Mouse (Mus musculus): Measurements from ENCODE around the gene Bves. TPM values are rescaled to one million over a fixed set of nuclear protein-coding genes. Genes with fewer than 3 reads are reported as not detected.

Gene Bves
- total and polyA plus RNA-seq, 3 experiments = 0.05 TPM; not detected in 2

DNA sequence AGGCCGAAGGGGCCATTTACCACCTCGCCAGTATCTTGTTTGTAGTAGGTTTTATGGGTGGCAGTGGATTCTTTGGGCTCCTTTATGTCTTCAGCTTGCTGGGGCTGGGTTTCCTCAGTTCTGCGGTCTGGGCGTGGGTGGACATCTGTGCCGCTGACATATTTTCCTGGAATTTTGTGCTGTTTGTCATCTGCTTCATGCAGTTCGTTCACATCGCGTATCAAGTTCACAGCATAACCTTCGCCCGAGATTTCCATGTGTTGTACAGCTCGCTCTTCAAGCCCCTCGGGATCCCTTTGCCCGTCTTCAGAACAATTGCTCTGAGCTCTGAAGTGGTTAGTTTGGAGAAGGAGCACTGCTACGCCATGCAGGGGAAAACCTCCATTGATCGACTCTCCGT lies 20.7 kb upstream of the Bves start:
- TF ChIP-seq TAL1 (conservative IDR thresholded peaks at IDR 0.05; ENCODE audit: low read depth, low read length) (no peak), POLR2AphosphoS5 (IDR thresholded peaks at IDR 0.05; ENCODE audit: insufficient replicate concordance, low read depth, low read length) (no peak), GATA2 (IDR thresholded peaks at IDR 0.05; ENCODE audit: borderline replicate concordance, low read depth, low read length) (no peak), CTCF (IDR thresholded peaks at IDR 0.05; ENCODE audit: low read depth, low read length) (no peak)
- H3K36me3 ChIP-seq (replicated peaks) = no peaks in the 10 kb centered on the region
- no peak for DNase-seq (ENCODE audit: low spot score)
- H3K4me3 ChIP-seq (ENCODE audit: low read depth, low read length) = no peak overlapping the region
- no peaks in the 10 kb centered on the region for H3K27me3 ChIP-seq (ENCODE audit: insufficient read depth, low read length)
- ATAC-seq (ENCODE audit: extremely low read depth, insufficient number of reproducible peaks, low FRiP score, poor library complexity, severe bottlenecking) = no peak
- H3K9me3 ChIP-seq (replicated peaks) = 0 out of 2 replicates have a peak, but pooled peaks cover 1% of the 10 kb centered on the region
- no peaks in the 10 kb centered on the region for H3K4me1 ChIP-seq (ENCODE audit: insufficient read depth, low read depth, low read length)

DNA sequence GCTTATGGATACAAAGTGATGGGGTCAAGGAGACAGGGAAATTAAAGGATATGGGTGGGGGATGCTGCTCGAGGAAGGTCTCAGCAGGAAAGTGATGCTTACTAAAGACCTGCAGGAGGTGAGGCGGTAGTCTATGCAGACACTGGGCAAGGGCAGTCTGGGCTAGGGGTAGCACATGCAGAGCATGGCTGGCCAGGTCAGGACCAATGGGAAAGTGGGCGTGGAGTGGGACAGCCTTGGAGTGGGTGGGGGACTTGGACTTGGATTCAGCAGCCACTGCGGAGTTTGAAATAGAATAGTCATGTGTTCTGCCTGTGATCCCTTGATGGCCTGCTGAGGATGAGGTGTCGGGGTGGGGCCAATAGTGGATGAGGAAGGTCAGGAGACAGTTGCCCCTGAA lies 16.6 kb upstream of the Bves start:
- 0 out of 2 replicates have a peak, but pooled peaks cover 1% of the 10 kb centered on the region for H3K9me3 ChIP-seq (replicated peaks)
- TF ChIP-seq CTCF (IDR thresholded peaks at IDR 0.05; ENCODE audit: low read depth, low read length) (no peak), POLR2AphosphoS5 (IDR thresholded peaks at IDR 0.05; ENCODE audit: insufficient replicate concordance, low read depth, low read length) (no peak), TAL1 (conservative IDR thresholded peaks at IDR 0.05; ENCODE audit: low read depth, low read length) (no peak), GATA2 (IDR thresholded peaks at IDR 0.05; ENCODE audit: borderline replicate concordance, low read depth, low read length) (no peak), GATA1 (IDR thresholded peaks at IDR 0.05; ENCODE audit: borderline replicate concordance, low read length) (no peak)
- H3K4me3 ChIP-seq (ENCODE audit: low read depth, low read length) = no peak overlapping the region
- H3K27me3 ChIP-seq (ENCODE audit: insufficient read depth, low read length) = no peaks in the 10 kb centered on the region
- DNase-seq (ENCODE audit: low spot score) (no peak), ATAC-seq (ENCODE audit: extremely low read depth, insufficient number of reproducible peaks, low FRiP score, poor library complexity, severe bottlenecking) (no peak)
- H3K36me3 ChIP-seq (replicated peaks) = no peaks in the 10 kb centered on the region
- H3K4me1 ChIP-seq (ENCODE audit: insufficient read depth, low read depth, low read length) = no peaks in the 10 kb centered on the region

DNA sequence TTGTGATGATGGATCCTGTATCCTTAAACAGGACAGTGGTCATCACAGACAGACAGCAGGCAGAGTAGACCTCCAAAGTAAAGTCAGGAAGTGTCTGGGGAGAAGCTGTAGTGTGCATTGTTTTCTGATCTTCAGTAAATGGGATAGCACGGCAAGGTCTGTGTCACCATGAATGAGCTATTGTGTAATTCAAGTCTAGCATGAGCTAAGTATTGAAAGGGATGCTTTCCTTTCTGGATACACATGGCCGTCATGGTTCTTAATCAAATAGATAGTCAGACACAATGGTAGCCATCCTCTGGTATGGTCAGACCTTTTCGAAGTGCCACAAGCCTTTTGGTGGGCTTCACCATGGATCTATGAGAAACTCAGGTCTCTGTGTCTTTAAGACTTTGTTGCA lies 15.3 kb upstream of the Bves start:
- ATAC-seq (ENCODE audit: extremely low read depth, insufficient number of reproducible peaks, low FRiP score, poor library complexity, severe bottlenecking) = no peak
- DNase-seq (ENCODE audit: low spot score) = no peak
- TF ChIP-seq POLR2AphosphoS5 (IDR thresholded peaks at IDR 0.05; ENCODE audit: insufficient replicate concordance, low read depth, low read length) (no peak), GATA2 (IDR thresholded peaks at IDR 0.05; ENCODE audit: borderline replicate concordance, low read depth, low read length) (no peak), GATA1 (IDR thresholded peaks at IDR 0.05; ENCODE audit: borderline replicate concordance, low read length) (no peak), CTCF (IDR thresholded peaks at IDR 0.05; ENCODE audit: low read depth, low read length) (no peak), TAL1 (conservative IDR thresholded peaks at IDR 0.05; ENCODE audit: low read depth, low read length) (no peak)
- no peaks in the 10 kb centered on the region for H3K36me3 ChIP-seq (replicated peaks)
- 0 out of 2 replicates have a peak, but pooled peaks cover 1% of the 10 kb centered on the region for H3K9me3 ChIP-seq (replicated peaks)
- H3K27me3 ChIP-seq (ENCODE audit: insufficient read depth, low read length) = no peaks in the 10 kb centered on the region
- H3K4me3 ChIP-seq (ENCODE audit: low read depth, low read length) = no peak overlapping the region
- no peaks in the 10 kb centered on the region for H3K4me1 ChIP-seq (ENCODE audit: insufficient read depth, low read depth, low read length)

DNA sequence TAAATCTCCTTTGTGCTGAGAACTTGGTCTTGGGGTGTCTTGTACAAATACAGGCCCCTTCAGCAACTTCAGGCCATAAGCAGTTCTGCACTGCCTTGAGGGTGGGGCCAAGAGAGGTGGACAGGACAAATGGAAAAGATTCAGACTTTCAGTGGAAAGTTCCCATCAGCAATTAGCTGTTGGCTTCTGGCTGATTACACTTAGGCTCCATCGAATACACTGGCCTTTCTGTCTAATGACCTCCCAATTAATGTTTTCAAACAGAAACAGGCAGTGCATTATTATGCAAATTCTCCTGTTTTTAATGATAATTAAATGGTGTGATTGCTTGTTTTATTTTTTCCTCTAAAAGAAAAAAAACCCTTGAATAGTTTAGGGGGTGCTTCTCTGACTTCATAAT lies 11.4 kb upstream of the Bves start:
- H3K27me3 ChIP-seq (ENCODE audit: insufficient read depth, low read length) = no peaks in the 10 kb centered on the region
- no peaks in the 10 kb centered on the region for H3K36me3 ChIP-seq (replicated peaks)
- H3K4me3 ChIP-seq (ENCODE audit: low read depth, low read length) = no peak overlapping the region
- TF ChIP-seq TAL1 (conservative IDR thresholded peaks at IDR 0.05; ENCODE audit: low read depth, low read length) = no peak
- TF ChIP-seq GATA2 (IDR thresholded peaks at IDR 0.05; ENCODE audit: borderline replicate concordance, low read depth, low read length) = no peak
- no peak for TF ChIP-seq POLR2AphosphoS5 (IDR thresholded peaks at IDR 0.05; ENCODE audit: insufficient replicate concordance, low read depth, low read length)
- no peak for TF ChIP-seq CTCF (IDR thresholded peaks at IDR 0.05; ENCODE audit: low read depth, low read length)
- TF ChIP-seq GATA1 (IDR thresholded peaks at IDR 0.05; ENCODE audit: borderline replicate concordance, low read length) = no peak
- DNase-seq (ENCODE audit: low spot score) (no peak), ATAC-seq (ENCODE audit: extremely low read depth, insufficient number of reproducible peaks, low FRiP score, poor library complexity, severe bottlenecking) (no peak)
- no peaks in the 10 kb centered on the region for H3K4me1 ChIP-seq (ENCODE audit: insufficient read depth, low read depth, low read length)
- no peaks in the 10 kb centered on the region for H3K9me3 ChIP-seq (replicated peaks)

DNA sequence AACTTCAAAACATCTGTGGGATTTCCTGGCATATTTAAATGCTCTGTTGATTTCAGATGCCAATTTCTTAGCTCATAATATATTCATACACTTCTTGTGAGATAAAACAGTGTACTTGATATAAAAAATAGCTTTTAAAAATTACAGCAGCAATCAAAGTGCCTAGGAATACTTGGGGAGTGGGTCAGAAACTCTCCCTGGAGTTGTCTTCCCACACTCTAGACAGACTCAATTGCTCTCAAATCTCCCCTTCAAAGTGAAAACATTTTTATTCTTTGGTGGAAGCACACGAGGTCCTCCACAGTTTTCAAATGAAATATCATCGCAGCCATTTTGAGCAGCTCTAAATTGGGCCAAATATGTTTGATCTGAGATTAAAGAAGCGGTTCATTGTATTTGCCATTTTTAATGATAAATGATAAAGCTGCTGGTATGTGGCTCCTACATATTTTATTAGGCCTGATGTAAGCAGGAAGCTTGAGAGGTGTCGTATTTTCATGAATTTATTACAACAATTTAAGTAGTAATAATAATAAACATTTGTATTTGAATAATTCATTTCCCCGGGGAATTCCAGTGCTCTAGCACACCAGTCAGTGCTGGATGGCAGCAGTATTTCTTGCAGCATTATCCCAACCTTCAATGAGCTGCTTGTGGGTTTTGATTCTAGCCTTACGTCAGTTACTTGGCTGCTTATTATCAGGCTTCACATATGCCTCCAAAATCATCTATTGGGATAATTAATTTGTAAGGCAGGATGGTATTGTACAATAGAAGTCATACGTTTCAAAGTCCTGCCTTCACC lies 7.2 kb upstream of the Bves start:
- Histone ChIP-seq H3K9me3 (replicated peaks) (no peaks in the 10 kb centered on the region), H3K27me3 (ENCODE audit: insufficient read depth, low read length) (no peaks in the 10 kb centered on the region), H3K4me1 (ENCODE audit: insufficient read depth, low read depth, low read length) (no peaks in the 10 kb centered on the region), H3K4me3 (ENCODE audit: low read depth, low read length) (no peak overlapping the region), H3K36me3 (replicated peaks) (no peaks in the 10 kb centered on the region)
- no peak for DNase-seq (ENCODE audit: low spot score)
- ATAC-seq (ENCODE audit: extremely low read depth, insufficient number of reproducible peaks, low FRiP score, poor library complexity, severe bottlenecking) = no peak
- no peak for TF ChIP-seq POLR2AphosphoS5 (IDR thresholded peaks at IDR 0.05; ENCODE audit: insufficient replicate concordance, low read depth, low read length)
- TF ChIP-seq TAL1 (conservative IDR thresholded peaks at IDR 0.05; ENCODE audit: low read depth, low read length) = no peak
- no peak for TF ChIP-seq GATA2 (IDR thresholded peaks at IDR 0.05; ENCODE audit: borderline replicate concordance, low read depth, low read length)
- TF ChIP-seq CTCF (IDR thresholded peaks at IDR 0.05; ENCODE audit: low read depth, low read length) = no peak
- TF ChIP-seq GATA1 (IDR thresholded peaks at IDR 0.05; ENCODE audit: borderline replicate concordance, low read length) = no peak

DNA sequence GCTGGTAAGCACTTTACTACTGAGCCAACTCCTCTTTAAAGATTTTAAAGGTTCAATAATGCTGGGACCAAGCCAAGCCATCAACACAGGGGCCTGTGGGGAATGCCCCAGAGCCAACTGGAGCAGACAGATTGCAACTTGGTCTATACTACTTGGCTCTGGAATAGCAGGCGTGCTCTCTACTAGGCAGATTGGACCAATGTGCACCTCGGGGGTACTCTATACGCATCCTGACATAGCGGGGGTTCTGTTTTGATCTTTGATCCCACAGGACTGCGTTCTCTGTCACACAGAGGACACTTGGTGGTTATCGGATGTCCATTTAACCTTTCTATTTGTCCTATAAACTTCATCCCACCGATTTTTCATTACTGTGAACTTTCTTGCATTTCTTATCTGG lies 647 bp upstream of the Bves start:
- DNase-seq (ENCODE audit: low spot score) = no peak
- no peak for TF ChIP-seq CTCF (IDR thresholded peaks at IDR 0.05; ENCODE audit: low read depth, low read length)
- TF ChIP-seq TAL1 (conservative IDR thresholded peaks at IDR 0.05; ENCODE audit: low read depth, low read length) = no peak
- TF ChIP-seq POLR2AphosphoS5 (IDR thresholded peaks at IDR 0.05; ENCODE audit: insufficient replicate concordance, low read depth, low read length) = no peak
- no peak for TF ChIP-seq GATA2 (IDR thresholded peaks at IDR 0.05; ENCODE audit: borderline replicate concordance, low read depth, low read length)
- no peak for TF ChIP-seq GATA1 (IDR thresholded peaks at IDR 0.05; ENCODE audit: borderline replicate concordance, low read length)
- ATAC-seq (ENCODE audit: extremely low read depth, insufficient number of reproducible peaks, low FRiP score, poor library complexity, severe bottlenecking) = no peak
- no peaks in the 10 kb centered on the region for H3K4me1 ChIP-seq (ENCODE audit: insufficient read depth, low read depth, low read length)
- H3K4me3 ChIP-seq (ENCODE audit: low read depth, low read length) = no peak overlapping the region
- no peaks in the 10 kb centered on the region for H3K36me3 ChIP-seq (replicated peaks)
- peaks cover 3% of the 10 kb centered on the region for H3K9me3 ChIP-seq (replicated peaks)
- H3K27me3 ChIP-seq (ENCODE audit: insufficient read depth, low read length) = no peaks in the 10 kb centered on the region

All from G1E (cell line).